In the genomic region with DNA sequence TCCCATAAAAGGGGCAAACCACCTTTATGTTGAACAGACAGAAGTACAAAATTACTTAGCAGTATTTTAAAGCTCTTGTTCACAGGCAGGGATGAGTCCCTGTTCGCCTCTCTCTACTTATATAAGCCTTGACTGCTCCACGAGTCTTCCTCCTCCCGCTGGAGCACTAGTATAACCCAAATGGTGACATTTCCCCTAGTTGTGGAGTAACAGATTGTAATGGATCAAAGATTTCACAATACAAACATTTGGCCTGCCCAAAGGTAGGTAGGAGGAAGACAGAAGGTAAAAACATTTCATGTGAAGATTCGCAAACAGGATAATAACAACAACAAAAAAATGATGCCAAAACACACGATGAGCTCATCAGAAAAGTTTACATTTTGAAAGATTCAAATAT, we compare ENCODE assay signal across 22 mouse cellular contexts.
DNase-seq lines count a peak whose midpoint lies in the region; TF ChIP-seq lines count a peak whose summit lies in the region.
"Had no signal": no experiment of that assay in that cellular context is flagged by ENCODE, and none has a peak within 500 bp of the region (broad histone marks: within the 10 kb centered on the region; RNA-seq: fewer than 3 reads in every experiment).

No protein-coding gene starts in this region.

- DNase-seq in kidney, adult 2 months, result peak; percentile 32
- no peak for DNase-seq in kidney, postnatal 25 days
- peak; percentile 67 for DNase-seq in layer of hippocampus, adult 9-11 months
- no peak for DNase-seq in layer of hippocampus, postnatal 36 days
- peak; percentile 55 for DNase-seq in brain, adult 2 months (ENCODE audit: low read depth, low spot score)
- DNase-seq in fat pad, adult 2 months (ENCODE audit: extremely low read depth, low read depth, low spot score), result peak; percentile 58
- no peak for DNase-seq in thymus, adult 2 months
- DNase-seq: adrenal gland, postnatal 14 days; cerebellum, adult 18-20 months; cerebellum, adult 9-11 months; cerebellum, postnatal 36 days; embryo, embryonic 11 days; gastrocnemius, postnatal 14 days; heart, postnatal 10 days; heart, postnatal 4 days had no signal

- H3K4me1 ChIP-seq in kidney, adult 2 months (ENCODE audit: control insufficient read depth, insufficient read depth, low read length), result no peaks in the 10 kb centered on the region
- H3K4me1 ChIP-seq in thymus, adult 2 months (replicated peaks; ENCODE audit: control insufficient read depth, insufficient read depth, low read length), result no peaks in the 10 kb centered on the region
- H3K4me1 ChIP-seq: embryonic facial prominence, embryonic 15.5 days; forebrain, embryonic 15.5 days; hindbrain, embryonic 12.5 days had no signal

- H3K27me3 ChIP-seq in kidney, adult 2 months (replicated peaks; ENCODE audit: control insufficient read depth, insufficient read depth, low read length), result no peaks in the 10 kb centered on the region
- H3K27me3 ChIP-seq in thymus, adult 2 months (ENCODE audit: control insufficient read depth, insufficient read depth, low read length), result no peaks in the 10 kb centered on the region
- H3K27me3 ChIP-seq: CH12.LX; embryonic facial prominence, embryonic 15.5 days; forebrain, embryonic 15.5 days; hindbrain, embryonic 12.5 days; Patski had no signal

- WGBS in kidney, adult 2 months, result 87% methylated on average over 5 of the region's 5 CpGs
- WGBS in thymus, adult 2 months, result 92% methylated on average over 5 of the region's 5 CpGs

- TF ChIP-seq POLR2A in kidney, adult 2 months (IDR thresholded peaks at IDR 0.05; ENCODE audit: low read depth, low read length), result no peak
- TF ChIP-seq POLR2A in thymus, adult 2 months (IDR thresholded peaks at IDR 0.05; ENCODE audit: control insufficient read depth, extremely low read depth, insufficient read depth, low read length, poor library complexity), result no peak

- H3K27ac ChIP-seq in kidney, adult 2 months (ENCODE audit: insufficient read depth, low read depth, low read length), result no peak overlapping the region
- no peak overlapping the region for H3K27ac ChIP-seq in thymus, adult 2 months (ENCODE audit: control insufficient read depth, insufficient read depth, low read length)
- H3K27ac ChIP-seq: embryonic facial prominence, embryonic 15.5 days; forebrain, embryonic 15.5 days; heart, embryonic 10.5 days; hindbrain, embryonic 12.5 days had no signal

- H3K36me3 ChIP-seq in kidney, adult 2 months (ENCODE audit: control insufficient read depth, insufficient read depth, low read length), result no peaks in the 10 kb centered on the region
- no peaks in the 10 kb centered on the region for H3K36me3 ChIP-seq in thymus, adult 2 months (ENCODE audit: control insufficient read depth, insufficient read depth, low read length)
- H3K36me3 ChIP-seq: embryonic facial prominence, embryonic 15.5 days; forebrain, embryonic 15.5 days; heart, embryonic 10.5 days; hindbrain, embryonic 12.5 days had no signal

- TF ChIP-seq CTCF in kidney, adult 2 months (conservative IDR thresholded peaks at IDR 0.05; ENCODE audit: insufficient read depth, insufficient read length, low read depth, low read length), result no peak
- no peak for TF ChIP-seq CTCF in thymus, adult 2 months (IDR thresholded peaks at IDR 0.05; ENCODE audit: borderline replicate concordance, control insufficient read depth, extremely low read depth, insufficient read depth, low read length, poor library complexity)

- H3K4me3 ChIP-seq in kidney, adult 2 months (ENCODE audit: insufficient read depth, low read depth, low read length), result no peak overlapping the region
- no peak overlapping the region for H3K4me3 ChIP-seq in thymus, adult 2 months (ENCODE audit: control insufficient read depth, insufficient read depth, low read length)
- H3K4me3 ChIP-seq: embryonic facial prominence, embryonic 15.5 days; erythroblast, embryonic 14.5 days; forebrain, embryonic 15.5 days; heart, embryonic 10.5 days; hindbrain, embryonic 12.5 days had no signal

Comparison
In these comparisons a context has a peak if more than half of its experiments do, and no peak if none do; other contexts are left out.
1. DNase-seq: peak in kidney, adult 2 months (single experiment), layer of hippocampus, adult 9-11 months (single experiment), brain, adult 2 months (single experiment) and fat pad, adult 2 months (single experiment); none in kidney, postnatal 25 days (0 of 2), layer of hippocampus, postnatal 36 days (0 of 2) and thymus, adult 2 months (single experiment).